Mouse (Mus musculus) heart, embryonic 13.5 days (tissue): ENCODE measurements around the gene Gpr137. TPM values are rescaled to one million over a fixed set of nuclear protein-coding genes. Genes with fewer than 3 reads are reported as not detected.

ENCODE experiments used
- ATAC-seq: fragments of 200-750 bp; cut with Nextera tagmentation; 2 replicates; pipeline ENCODE4 v1.8.0; 2017; ENCODE audit warnings: moderate TSS enrichment; ENCODE audit not compliant: insufficient number of reproducible peaks, low FRiP score, low TSS enrichment; ENCODE audit errors: extremely low read depth
- H3K27ac ChIP-seq: fragments of 300-500 bp; sonication (generic); replicated peaks from 2 replicates; pipeline ENCODE4 v1.5.1; 2015; ENCODE audit warnings: moderate library complexity, mild to moderate bottlenecking, inconsistent platforms
- H3K27me3 ChIP-seq: fragments of 300-500 bp; sonication (generic); replicated peaks from 2 replicates; pipeline ENCODE4 v1.6.1; 2015; ENCODE audit warnings: mild to moderate bottlenecking, inconsistent platforms
- H3K36me3 ChIP-seq: fragments of 300-500 bp; sonication (generic); 2 replicates; pipeline ENCODE4 v1.6.1; 2015; ENCODE audit warnings: mild to moderate bottlenecking, inconsistent platforms
- H3K4me1 ChIP-seq: fragments of 300-500 bp; sonication (generic); 2 replicates; pipeline ENCODE4 v1.6.1; 2015; ENCODE audit warnings: inconsistent platforms
- H3K4me2 ChIP-seq: fragments of 300-500 bp; sonication (generic); 2 replicates; pipeline ENCODE4 v1.6.1; 2015; ENCODE audit warnings: inconsistent platforms, mild to moderate bottlenecking, moderate library complexity
- H3K4me3 ChIP-seq: fragments of 300-500 bp; sonication (generic); 2 replicates; pipeline ENCODE4 v1.5.1; 2015; ENCODE audit warnings: moderate library complexity, mild to moderate bottlenecking, inconsistent platforms
- H3K9ac ChIP-seq: fragments of 300-500 bp; sonication (generic); 2 replicates; pipeline ENCODE4 v1.6.1; 2015; ENCODE audit warnings: inconsistent platforms, mild to moderate bottlenecking, moderate library complexity
- H3K9me3 ChIP-seq: fragments of 300-500 bp; sonication (generic); 2 replicates; pipeline ENCODE4 v1.6.1; 2016; ENCODE audit warnings: inconsistent platforms
- WGBS: fragments of 180-500 bp; shearing (Covaris S2); methylation state at CpG from one replicate; pipeline ENCODE4 v1.1.7; 2015; ENCODE audit warnings: mixed read lengths; 5-methylcytosine and 5-hydroxymethylcytosine counted together
- polyA plus RNA-seq: library from polyadenylated mRNA; unstranded; fragments of >200 nt; fragmentation: Nextera tagmentation; extraction: Ambion mirVana; gene quantifications from 2 replicates; pipeline ENCODE4 v1.2.1, GENCODE M21; 2015

Gpr137 gene
- polyA plus RNA-seq, 1 experiment from 2014 or later: 18.6 TPM

DNA sequence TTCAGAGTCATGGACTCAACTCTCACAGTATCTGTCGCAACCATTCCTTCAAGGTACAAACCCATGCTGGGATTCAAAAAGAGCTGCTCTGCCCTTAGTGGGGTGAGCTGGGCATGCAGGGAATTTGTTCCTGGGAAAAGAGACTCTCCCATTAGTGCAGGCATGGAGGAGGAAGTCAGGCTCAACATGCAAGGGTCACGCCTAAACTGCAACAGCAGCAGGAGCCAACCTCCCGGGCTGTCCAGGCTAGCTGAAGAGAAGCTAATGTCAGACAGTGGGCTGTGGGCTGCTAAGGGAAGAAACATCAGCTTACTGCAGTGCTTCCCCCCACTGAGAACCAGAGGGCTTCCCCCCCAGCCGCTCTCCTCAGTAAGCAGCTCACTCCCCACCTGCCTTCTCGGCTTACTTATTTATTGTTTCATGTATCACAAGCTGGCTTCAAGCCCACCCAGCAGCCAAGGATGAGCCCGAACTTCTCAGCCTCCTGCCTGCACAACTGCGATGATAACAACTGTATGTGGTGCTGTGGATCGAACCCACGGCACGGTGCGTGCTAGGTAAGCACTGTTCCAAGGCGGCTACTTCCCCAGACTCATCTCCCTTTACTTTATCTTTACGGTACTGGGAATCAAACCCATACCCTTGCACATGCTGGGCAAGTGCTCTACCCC is 30.1 kb upstream of the Gpr137 start:
- no peak overlapping the region for H3K4me2 ChIP-seq
- no peaks in the 10 kb centered on the region for H3K27me3 ChIP-seq
- H3K9me3 ChIP-seq: no peaks in the 10 kb centered on the region
- no peak overlapping the region for H3K27ac ChIP-seq
- H3K4me3 ChIP-seq: no peak overlapping the region
- peaks cover 59% of the 10 kb centered on the region for H3K4me1 ChIP-seq
- 81% methylated on average over 13 of the region's 13 CpGs for WGBS
- ATAC-seq: no peak
- H3K9ac ChIP-seq: peak overlapping the region; percentile 2; the same call in 1 of the 2 replicates
- peaks cover 10% of the 10 kb centered on the region for H3K36me3 ChIP-seq

DNA sequence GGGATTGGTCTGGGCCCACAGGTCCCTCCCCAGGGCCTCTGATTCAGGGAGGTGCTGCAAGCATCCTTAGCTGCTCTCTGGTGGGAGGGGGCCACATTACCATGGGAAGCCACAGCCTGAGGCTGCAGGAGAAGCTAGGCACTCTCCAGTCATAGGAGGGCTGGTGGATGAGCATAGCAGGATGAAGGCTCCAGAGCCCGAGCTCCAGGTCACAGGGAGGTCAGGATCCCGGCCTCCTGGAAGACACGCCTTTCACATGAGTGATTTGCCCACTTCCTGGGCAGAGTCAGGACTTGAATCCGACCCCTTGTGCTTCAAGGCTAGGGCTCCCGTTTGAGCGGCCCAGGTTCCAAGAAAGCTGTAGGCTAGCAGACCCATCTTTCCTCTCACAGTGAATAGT is 29.4 kb upstream of the Gpr137 start:
- H3K27me3 ChIP-seq: no peaks in the 10 kb centered on the region
- no peak for ATAC-seq
- no peak overlapping the region for H3K4me3 ChIP-seq
- H3K27ac ChIP-seq: peak overlapping the region; percentile 63
- peak overlapping the region; percentile 2 for H3K9ac ChIP-seq
- no peak overlapping the region for H3K4me2 ChIP-seq
- H3K4me1 ChIP-seq: peaks cover 53% of the 10 kb centered on the region
- peaks cover 8% of the 10 kb centered on the region for H3K36me3 ChIP-seq
- no peaks in the 10 kb centered on the region for H3K9me3 ChIP-seq
- WGBS: 33% methylated on average over 6 of the region's 6 CpGs

DNA sequence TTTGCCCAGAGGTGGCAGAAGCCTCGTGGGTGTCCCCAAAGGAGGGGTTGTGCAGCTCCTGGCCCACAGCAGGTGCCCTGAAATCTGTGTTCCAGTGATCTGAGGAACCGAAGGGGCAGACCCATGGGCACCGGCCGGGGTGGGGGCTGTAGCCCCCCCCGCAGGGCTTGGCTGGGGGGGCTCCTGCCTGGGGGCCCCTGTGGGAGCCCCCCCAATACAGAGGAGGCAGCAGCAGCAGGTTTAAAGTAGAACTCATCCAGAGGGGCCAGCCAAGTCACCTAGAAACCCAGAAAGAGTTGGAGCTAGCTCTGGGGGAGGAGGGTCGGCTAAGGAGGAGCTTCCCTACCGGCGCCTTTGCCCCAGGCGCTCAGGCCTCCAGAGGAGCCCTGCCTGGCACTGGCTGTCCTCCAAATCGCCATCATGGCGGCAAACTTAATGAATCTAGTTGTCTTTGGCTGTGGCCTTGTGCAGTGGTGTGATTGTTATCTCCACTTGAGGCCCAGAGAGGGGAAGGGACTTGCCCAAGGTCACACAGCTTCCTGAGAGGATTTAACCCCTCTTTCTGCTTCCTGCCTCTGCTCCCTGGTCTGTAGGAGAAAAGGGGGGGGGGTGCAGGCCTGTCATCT is 28.3 kb upstream of the Gpr137 start:
- peak overlapping the region; percentile 89 for H3K9ac ChIP-seq
- H3K9me3 ChIP-seq: no peaks in the 10 kb centered on the region
- no peaks in the 10 kb centered on the region for H3K27me3 ChIP-seq
- peaks cover 46% of the 10 kb centered on the region for H3K4me1 ChIP-seq
- peak overlapping the region; percentile 70 for H3K4me3 ChIP-seq
- peak overlapping the region; percentile 63 for H3K27ac ChIP-seq
- ATAC-seq: no peak
- 19% methylated on average over 11 of the region's 11 CpGs for WGBS
- peak overlapping the region; percentile 79 for H3K4me2 ChIP-seq
- peaks cover 15% of the 10 kb centered on the region for H3K36me3 ChIP-seq

DNA sequence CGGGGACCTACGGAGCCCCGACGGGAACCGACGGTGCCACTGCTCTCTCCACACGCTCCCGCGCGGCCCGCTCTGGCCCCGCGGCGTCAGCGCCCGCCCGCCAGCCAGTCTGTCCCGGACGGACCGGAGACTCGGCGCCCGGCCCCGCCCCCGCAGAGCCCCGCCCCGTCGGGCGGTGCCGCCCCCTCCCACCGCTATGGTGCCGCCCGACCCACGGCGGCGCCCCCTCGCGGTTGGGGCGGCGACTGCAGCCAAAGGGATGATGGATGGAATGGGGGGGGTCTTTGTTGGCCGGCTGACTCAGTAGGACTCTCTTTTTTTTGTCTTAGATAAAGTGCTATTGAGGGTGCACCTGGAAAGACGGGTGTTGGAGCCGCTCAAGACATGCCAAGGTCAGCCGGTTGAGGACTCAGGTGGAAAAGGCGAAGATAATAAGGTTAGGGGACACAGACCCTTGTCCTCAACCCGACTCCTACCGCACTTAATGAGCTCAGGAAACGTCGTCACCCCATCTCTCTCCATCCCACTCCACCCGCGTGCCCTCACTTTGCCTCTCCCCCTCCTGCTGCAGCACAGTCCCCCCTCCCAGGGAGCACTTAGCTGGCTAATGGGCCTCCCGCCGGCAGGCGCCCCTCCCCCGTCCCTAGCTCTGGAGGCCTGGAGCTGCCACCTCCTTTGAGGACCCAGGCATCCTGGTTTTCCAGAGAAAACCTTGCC is 27.5 kb upstream of the Gpr137 start:
- Histone ChIP-seq H3K4me2 (peak overlapping the region; percentile 79), H3K36me3 (peaks cover 22% of the 10 kb centered on the region), H3K4me3 (peak overlapping the region; percentile 70), H3K4me1 (peaks cover 46% of the 10 kb centered on the region), H3K9me3 (no peaks in the 10 kb centered on the region), H3K9ac (peak overlapping the region; percentile 89), H3K27me3 (no peaks in the 10 kb centered on the region), H3K27ac (peak overlapping the region; percentile 63)
- ATAC-seq: peak; percentile 69
- WGBS: 1% methylated on average over 53 of the region's 55 CpGs

DNA sequence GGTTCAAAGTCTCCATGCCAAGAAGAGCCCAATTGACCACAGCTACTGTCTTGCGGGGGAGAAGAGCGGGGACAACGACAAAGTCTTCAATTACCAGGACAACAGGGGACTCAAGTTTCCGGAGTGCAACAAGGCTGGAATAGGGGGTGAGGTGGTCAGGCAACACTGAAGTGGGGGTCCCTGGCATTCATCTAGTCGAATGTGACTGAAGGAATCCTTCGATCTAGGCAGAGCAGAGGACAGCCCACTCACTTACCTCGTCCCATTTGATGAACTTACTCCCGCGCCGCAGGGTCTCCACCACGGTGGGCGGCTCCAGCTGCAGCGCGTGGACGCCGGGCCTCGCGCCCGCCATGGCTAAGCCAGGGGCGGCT is 27.0 kb upstream of the Gpr137 start:
- Histone ChIP-seq H3K27ac (peak overlapping the region; percentile 40; the same call in 1 of the 2 replicates), H3K4me3 (peak overlapping the region; percentile 70), H3K4me1 (peaks cover 46% of the 10 kb centered on the region), H3K4me2 (peak overlapping the region; percentile 79), H3K9ac (peak overlapping the region; percentile 89), H3K36me3 (peaks cover 28% of the 10 kb centered on the region), H3K27me3 (no peaks in the 10 kb centered on the region), H3K9me3 (no peaks in the 10 kb centered on the region)
- WGBS: under 1% methylated on average over 20 of the region's 20 CpGs
- ATAC-seq: no peak

DNA sequence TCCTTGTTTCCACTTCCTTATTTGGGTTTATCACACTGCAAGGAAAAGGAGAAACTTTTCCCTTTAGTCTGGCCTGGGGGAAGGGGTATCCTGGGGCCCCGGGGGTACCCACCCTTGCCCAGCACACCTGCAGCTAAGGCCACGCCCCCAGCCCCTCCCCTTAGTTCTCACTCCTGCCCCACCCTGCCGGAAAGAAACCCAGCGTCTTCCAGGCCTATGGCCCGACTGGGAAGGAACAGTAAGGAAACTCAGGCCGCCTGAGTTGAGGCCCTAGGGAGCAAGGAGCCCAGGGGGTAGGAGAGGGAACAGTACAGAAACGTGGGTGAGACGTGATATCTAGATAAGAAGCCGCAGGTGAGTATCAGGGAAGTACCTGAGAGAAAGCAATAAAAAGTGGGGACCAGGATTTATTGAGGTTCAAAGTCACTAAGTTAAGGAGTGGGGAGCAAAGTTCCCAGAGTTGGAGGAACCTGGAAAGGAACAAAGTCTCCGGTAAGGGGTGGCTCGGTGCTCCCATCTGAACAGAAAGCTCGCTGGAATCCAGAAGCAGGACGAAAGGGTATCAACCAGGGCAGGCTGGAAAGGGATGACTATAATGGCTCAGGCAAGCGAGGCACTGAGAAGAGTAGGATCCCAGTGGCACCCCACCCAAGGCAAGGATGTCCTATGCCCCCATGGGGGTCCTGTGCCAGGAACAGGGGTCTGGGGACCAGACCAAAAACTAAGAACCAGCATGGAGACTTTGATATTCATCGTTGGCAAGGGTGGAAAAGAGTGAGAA is 26.4 kb upstream of the Gpr137 start:
- H3K36me3 ChIP-seq: peaks cover 33% of the 10 kb centered on the region
- peak overlapping the region; percentile 79 for H3K4me2 ChIP-seq
- 10% methylated on average over 15 of the region's 15 CpGs for WGBS
- H3K27ac ChIP-seq: 0 out of 2 replicates have a peak overlapping the region, but pooled peaks have one; percentile 17
- H3K9me3 ChIP-seq: no peaks in the 10 kb centered on the region
- H3K27me3 ChIP-seq: no peaks in the 10 kb centered on the region
- peak overlapping the region; percentile 89 for H3K9ac ChIP-seq
- ATAC-seq: no peak
- H3K4me1 ChIP-seq: peaks cover 41% of the 10 kb centered on the region
- H3K4me3 ChIP-seq: peak overlapping the region; percentile 70

DNA sequence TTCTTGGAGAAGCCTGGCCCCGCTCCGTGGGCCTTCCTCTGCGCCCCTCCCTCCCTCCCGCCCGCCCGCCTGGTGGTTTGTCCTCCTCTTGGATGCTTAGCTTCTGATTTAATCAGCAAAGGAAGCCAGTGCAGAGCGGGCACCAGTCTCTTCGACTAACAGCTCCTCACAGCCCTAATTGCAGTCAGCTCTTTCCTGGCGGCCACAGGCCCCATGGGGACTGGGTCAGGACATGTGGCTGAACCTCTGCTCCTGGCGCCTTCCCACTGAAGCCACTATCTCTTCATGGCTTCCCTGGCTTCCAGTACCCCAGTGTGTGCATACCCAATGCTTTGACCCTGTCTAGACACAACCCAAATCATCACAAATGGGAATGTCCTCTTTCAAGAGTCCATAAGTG is 14.2 kb upstream of the Gpr137 start:
- no peak overlapping the region for H3K27ac ChIP-seq
- peaks cover 76% of the 10 kb centered on the region for H3K36me3 ChIP-seq
- 71% methylated on average over 10 of the region's 10 CpGs for WGBS
- peak overlapping the region; percentile 17; the same call in 1 of the 2 replicates for H3K9ac ChIP-seq
- no peaks in the 10 kb centered on the region for H3K9me3 ChIP-seq
- H3K4me3 ChIP-seq: no peak overlapping the region
- no peak for ATAC-seq
- H3K4me2 ChIP-seq: no peak overlapping the region
- H3K4me1 ChIP-seq: peaks cover 37% of the 10 kb centered on the region
- H3K27me3 ChIP-seq: no peaks in the 10 kb centered on the region

DNA sequence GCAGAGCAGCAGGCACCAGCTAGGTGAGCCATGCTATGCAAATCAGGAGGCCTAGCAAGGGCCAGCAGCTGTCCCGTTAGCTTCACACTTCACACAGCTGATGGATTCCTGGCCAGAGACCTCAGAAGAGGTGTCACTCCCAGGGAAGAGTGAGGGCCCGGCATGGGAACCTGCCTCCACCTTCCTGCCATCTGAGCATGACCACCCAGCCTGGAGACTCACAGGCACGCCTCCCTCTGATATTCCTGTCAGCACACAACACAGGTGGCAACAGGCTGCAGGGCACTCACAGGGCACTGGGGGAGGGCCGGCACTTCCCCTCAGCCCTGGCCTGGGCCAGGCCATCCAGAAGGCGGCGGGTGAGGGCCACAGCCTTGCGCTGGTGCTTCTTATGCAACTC is 13.1 kb upstream of the Gpr137 start:
- no peak for ATAC-seq

DNA sequence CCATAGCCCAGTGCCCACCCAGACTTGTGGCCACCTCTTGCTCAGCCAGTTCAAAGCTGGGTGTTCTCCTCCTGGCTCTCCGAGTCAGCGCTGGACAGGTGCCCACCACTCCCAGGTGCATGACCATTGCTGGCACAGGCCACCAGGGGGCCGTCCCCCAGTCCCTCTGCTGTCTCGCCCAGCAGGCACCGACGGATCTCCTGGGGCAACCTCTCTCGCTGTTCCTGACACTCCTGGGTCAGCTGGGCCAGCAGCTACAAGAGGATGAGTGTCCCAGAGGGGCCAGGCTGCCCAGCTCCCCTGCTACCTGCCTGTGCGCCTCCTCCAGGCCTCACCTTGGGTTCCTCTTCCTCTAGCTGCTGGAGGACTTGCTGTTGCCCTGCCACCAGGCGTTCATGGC is 11.8 kb upstream of the Gpr137 start:
- ATAC-seq: no peak
- Histone ChIP-seq H3K9me3 (no peaks in the 10 kb centered on the region), H3K4me3 (no peak overlapping the region), H3K9ac (peak overlapping the region; percentile 17; the same call in 1 of the 2 replicates), H3K4me1 (peaks cover 46% of the 10 kb centered on the region), H3K4me2 (no peak overlapping the region), H3K36me3 (peaks cover 53% of the 10 kb centered on the region), H3K27me3 (no peaks in the 10 kb centered on the region), H3K27ac (no peak overlapping the region)
- 54% methylated on average over 9 of the region's 9 CpGs for WGBS

More for the DNA sequence above, 13.1 kb upstream of the Gpr137 start:
- H3K4me1 ChIP-seq: peaks cover 37% of the 10 kb centered on the region
- peak overlapping the region; percentile 24; the same call in 1 of the 2 replicates for H3K27ac ChIP-seq
- no peak overlapping the region for H3K4me3 ChIP-seq
- WGBS: 44% methylated on average over 7 of the region's 7 CpGs
- peaks cover 67% of the 10 kb centered on the region for H3K36me3 ChIP-seq
- no peaks in the 10 kb centered on the region for H3K27me3 ChIP-seq
- peak overlapping the region; percentile 11; the same call in 1 of the 2 replicates for H3K4me2 ChIP-seq
- peak overlapping the region; percentile 17 for H3K9ac ChIP-seq
- H3K9me3 ChIP-seq: no peaks in the 10 kb centered on the region

DNA sequence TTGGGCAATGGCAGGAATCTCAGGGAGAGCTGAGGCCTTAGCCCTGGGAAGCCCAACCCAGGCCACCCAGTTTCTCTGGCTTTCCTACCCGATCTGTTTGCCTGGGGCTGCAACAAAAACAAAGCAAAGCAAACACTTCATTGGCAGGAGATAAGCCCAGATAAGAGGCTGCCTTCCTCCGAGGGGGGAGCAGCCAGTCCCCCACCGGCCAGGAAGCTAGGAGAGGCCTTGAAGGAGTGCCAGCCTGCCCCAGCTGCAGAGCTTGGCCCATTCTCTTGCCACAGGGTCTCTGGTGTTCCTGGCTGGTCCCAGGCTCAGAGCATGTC is 10.4 kb upstream of the Gpr137 start:
- Histone ChIP-seq H3K9ac (peak overlapping the region; percentile 86), H3K27ac (peak overlapping the region; percentile 97), H3K27me3 (no peaks in the 10 kb centered on the region), H3K9me3 (no peaks in the 10 kb centered on the region), H3K4me2 (peak overlapping the region; percentile 91), H3K4me1 (peaks cover 46% of the 10 kb centered on the region), H3K4me3 (peak overlapping the region; percentile 63), H3K36me3 (peaks cover 43% of the 10 kb centered on the region)
- 4% methylated on average over 3 of the region's 3 CpGs for WGBS
- no peak for ATAC-seq
